ENCODE assay signal across 13 mouse cellular contexts in genomic region chrX:40350936-40351335, GRCm38 (mm10).
DNase-seq lines count a peak whose midpoint lies in the region; ATAC-seq and TF ChIP-seq lines count a peak whose summit lies in the region.
"Had no signal": no experiment of that assay in that cellular context is flagged by ENCODE, and none has a peak within 500 bp of the region (broad histone marks: within the 10 kb centered on the region; RNA-seq: fewer than 3 reads in every experiment).

No protein-coding gene starts in this region.

- H3K27ac ChIP-seq in midbrain, postnatal 0 days (ENCODE audit: low read depth, low read length): no peak overlapping the region
- H3K27ac ChIP-seq in midbrain, embryonic 10.5 days (replicated peaks): no peak overlapping the region
- H3K27ac ChIP-seq: hindbrain, embryonic 10.5 days; kidney, embryonic 15.5 days; liver, embryonic 14.5 days had no signal

- TF ChIP-seq CTCF in midbrain, postnatal 0 days (IDR thresholded peaks at IDR 0.05): no peak

- no peaks in the 10 kb centered on the region for H3K36me3 ChIP-seq in midbrain, postnatal 0 days (ENCODE audit: insufficient read depth, low read length)
- no peaks in the 10 kb centered on the region for H3K36me3 ChIP-seq in midbrain, embryonic 10.5 days
- H3K36me3 ChIP-seq: hindbrain, embryonic 10.5 days; kidney, embryonic 15.5 days had no signal

- H3K27me3 ChIP-seq in midbrain, postnatal 0 days (ENCODE audit: insufficient read depth, low read length): no peaks in the 10 kb centered on the region
- H3K27me3 ChIP-seq in midbrain, embryonic 10.5 days (ENCODE audit: low read depth, poor library complexity, severe bottlenecking): no peaks in the 10 kb centered on the region
- H3K27me3 ChIP-seq: kidney, embryonic 15.5 days had no signal

- no peak overlapping the region for H3K4me3 ChIP-seq in midbrain, postnatal 0 days (ENCODE audit: low read depth, low read length)
- H3K4me3 ChIP-seq in midbrain, embryonic 10.5 days: no peak overlapping the region
- H3K4me3 ChIP-seq: hindbrain, embryonic 10.5 days; kidney, embryonic 15.5 days had no signal

- no peaks in the 10 kb centered on the region for H3K9me3 ChIP-seq in midbrain, postnatal 0 days (ENCODE audit: low read length)
- H3K9me3 ChIP-seq in midbrain, embryonic 10.5 days (replicated peaks): no peaks in the 10 kb centered on the region
- H3K9me3 ChIP-seq: hindbrain, embryonic 10.5 days; kidney, embryonic 15.5 days had no signal

- no peak overlapping the region for H3K4me2 ChIP-seq in midbrain, postnatal 0 days (ENCODE audit: low read depth, low read length, poor library complexity, severe bottlenecking)
- H3K4me2 ChIP-seq: kidney, embryonic 15.5 days had no signal

- H3K4me1 ChIP-seq in midbrain, postnatal 0 days (ENCODE audit: insufficient read depth, low read length): no peaks in the 10 kb centered on the region
- H3K4me1 ChIP-seq in midbrain, embryonic 10.5 days: no peaks in the 10 kb centered on the region
- H3K4me1 ChIP-seq: hindbrain, embryonic 10.5 days; kidney, embryonic 15.5 days had no signal

- no peak overlapping the region for H3K9ac ChIP-seq in midbrain, postnatal 0 days (replicated peaks; ENCODE audit: low read length, poor library complexity, severe bottlenecking)
- H3K9ac ChIP-seq: kidney, embryonic 15.5 days; liver, embryonic 14.5 days had no signal

- ATAC-seq in midbrain, postnatal 0 days (ENCODE audit: low FRiP score): no peak
- ATAC-seq: lung, postnatal 0 days had no signal

- WGBS in midbrain, postnatal 0 days: 82% methylated on average over 3 of the region's 3 CpGs
- WGBS in midbrain, embryonic 10.5 days: 93% methylated on average over 3 of the region's 3 CpGs

- intact Hi-C loops in gastrocnemius, postnatal 14 days (cut with DNase I; ENCODE audit: low total_unique reads): no loop called here
- intact Hi-C loops in gastrocnemius, postnatal 36 days (cut with DNase I): no loop called here

- peak; percentile 4 to 5 for DNase-seq in cerebellum, adult 18-20 months
- no peak for DNase-seq in cerebellum, adult 11 months
- peak; percentile 12 for DNase-seq in midbrain, postnatal 0 days (ENCODE audit: low spot score)
- DNase-seq in midbrain, embryonic 10.5 days (ENCODE audit: low spot score): no peak
- peak; percentile 5 to 10 for DNase-seq in cerebellum, postnatal 36 days
- peak; percentile 7 for DNase-seq in retina, embryonic 14.5 days (ENCODE audit: low spot score)
- no peak for DNase-seq in gastrocnemius, postnatal 14 days
- no peak for DNase-seq in gastrocnemius, postnatal 36 days
- DNase-seq: heart, adult 11 months had no signal

Comparison
In these comparisons a context has a peak if more than half of its experiments do, and no peak if none do; other contexts are left out.
1. DNase-seq: peak in cerebellum, adult 18-20 months (2 of 2), midbrain, postnatal 0 days (single experiment), cerebellum, postnatal 36 days (2 of 2) and retina, embryonic 14.5 days (single experiment); none in cerebellum, adult 11 months (single experiment), midbrain, embryonic 10.5 days (single experiment), gastrocnemius, postnatal 14 days (single experiment) and gastrocnemius, postnatal 36 days (0 of 2).